Mouse (Mus musculus): ENCODE measurements at regions not wholly inside any gene's neighbourhood (a gene's known extent, or its start where the extent isn't known, plus 50 kb on each side); places are given as distances from the start of the nearest gene placed in this dataset.

DNA sequence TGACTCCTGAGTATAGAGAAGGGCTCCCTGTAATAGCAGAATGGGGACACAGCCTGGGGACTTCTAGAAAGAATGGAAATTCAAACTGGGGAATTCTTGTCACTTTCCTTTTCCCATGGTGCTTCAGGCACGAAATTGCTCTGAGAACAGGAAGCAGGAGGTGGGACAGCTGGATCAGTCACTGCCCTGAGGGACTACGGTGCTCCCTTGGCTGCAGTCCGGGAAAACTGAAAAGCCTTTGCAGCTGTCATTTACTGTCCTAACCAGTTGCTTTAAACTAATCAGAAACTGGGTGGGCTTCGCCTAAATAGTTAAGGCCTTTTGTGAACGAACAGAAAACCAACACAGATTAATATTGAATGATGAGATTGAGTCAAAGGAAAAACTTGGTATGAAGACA, 237.9 kb downstream of the Cbln4 start:
- no peak for ATAC-seq (replicated peaks; ENCODE audit: poor library complexity)

- ATAC-seq (replicated peaks; ENCODE audit: poor library complexity), result no peak
These were observed 242.6 kb downstream of the Cbln4 start for GRCm38 (mm10) chr2:171800511-171801268.

DNA sequence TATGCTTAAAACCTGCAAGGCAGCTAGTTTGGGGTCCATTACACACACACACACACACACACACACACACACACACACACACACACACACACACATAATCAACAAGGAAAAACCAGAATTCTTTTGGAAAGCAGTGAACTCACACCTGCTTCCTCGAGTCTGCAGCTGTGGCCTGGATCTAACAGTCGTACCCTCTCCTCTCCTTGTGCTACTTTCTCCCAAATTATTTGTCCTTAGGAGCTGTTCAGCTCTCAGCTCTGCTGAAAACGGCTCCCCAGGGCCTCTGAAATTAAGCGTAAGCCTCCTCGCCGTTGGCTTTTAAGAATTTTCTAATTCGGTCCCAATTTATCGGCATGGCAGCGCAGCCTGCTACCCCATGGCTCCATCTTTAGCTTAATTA, 243.9 kb downstream of the Cbln4 start:
- no peak for ATAC-seq (replicated peaks; ENCODE audit: poor library complexity)

GRCm38 (mm10) chr2:171790686-171791085, 252.6 kb downstream of the Cbln4 start:
- no peak for ATAC-seq (replicated peaks; ENCODE audit: poor library complexity)

GRCm38 (mm10) chr2:171766193-171766930, 276.9 kb downstream of the Cbln4 start:
- ATAC-seq (replicated peaks; ENCODE audit: poor library complexity), result no peak

DNA sequence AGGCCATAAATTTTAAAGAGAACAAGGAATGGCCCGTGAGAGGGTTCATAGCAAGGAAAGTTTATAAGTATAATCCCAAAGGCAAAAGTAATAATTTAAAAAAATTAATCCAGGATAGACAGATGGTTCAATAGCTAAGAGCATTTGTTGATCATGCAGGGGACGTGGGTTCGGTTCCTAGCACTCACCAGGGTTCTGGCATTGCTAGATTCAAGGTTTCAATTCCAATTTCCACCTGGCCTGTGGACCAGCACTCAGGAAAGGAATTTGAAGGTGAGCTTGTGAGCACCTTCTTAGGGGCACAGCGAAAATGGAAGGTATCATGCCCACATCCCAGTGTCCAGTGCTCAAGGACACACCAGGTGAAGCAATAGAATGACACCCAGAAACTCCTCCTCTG, 278.2 kb downstream of the Cbln4 start:
- ATAC-seq (replicated peaks; ENCODE audit: poor library complexity), result no peak

DNA sequence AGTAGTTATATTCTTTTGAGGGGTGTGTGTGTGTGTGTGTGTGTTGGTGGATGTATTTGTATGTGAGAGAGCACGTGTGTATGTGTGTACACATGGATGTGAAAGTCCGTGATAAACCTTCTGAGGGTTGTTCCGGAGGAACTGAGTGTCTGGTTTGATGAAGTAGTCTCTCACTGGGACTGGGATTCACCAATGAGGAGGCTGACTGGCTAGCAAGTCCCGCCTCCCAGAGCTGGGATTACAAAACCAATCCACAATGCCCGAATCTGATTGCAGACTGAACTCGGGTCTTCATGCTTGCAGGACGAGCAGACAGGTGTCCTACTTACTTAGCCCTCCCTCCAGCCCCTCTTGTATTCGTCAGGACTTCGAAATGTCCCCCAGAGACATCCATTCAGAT, 289.8 kb downstream of the Cbln4 start:
- ATAC-seq (replicated peaks; ENCODE audit: poor library complexity), result no peak

- no peak for ATAC-seq (replicated peaks; ENCODE audit: poor library complexity)
These were observed 296.1 kb downstream of the Cbln4 start for GRCm38 (mm10) chr2:171747162-171747561.

DNA sequence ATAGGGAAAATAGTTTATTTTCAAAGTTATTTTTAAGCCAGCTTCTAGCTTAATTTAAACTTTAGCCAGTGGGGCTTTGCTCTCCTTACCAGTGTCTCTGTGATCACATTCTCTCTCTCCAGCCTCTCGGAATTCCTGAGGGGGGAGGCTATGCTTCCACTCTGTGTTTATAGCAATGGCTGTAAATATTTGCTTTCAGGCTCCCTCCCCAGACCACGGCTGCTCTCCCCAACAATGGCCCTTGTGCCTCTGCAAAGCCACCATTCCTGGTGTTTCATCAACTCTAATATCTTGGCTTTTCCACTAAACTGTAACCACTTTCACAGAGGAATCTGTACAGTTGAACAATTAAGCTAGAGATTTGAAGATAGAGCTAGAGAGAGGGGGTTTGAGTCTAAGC, 300.2 kb downstream of the Cbln4 start:
- ATAC-seq (replicated peaks; ENCODE audit: poor library complexity), result no peak

DNA sequence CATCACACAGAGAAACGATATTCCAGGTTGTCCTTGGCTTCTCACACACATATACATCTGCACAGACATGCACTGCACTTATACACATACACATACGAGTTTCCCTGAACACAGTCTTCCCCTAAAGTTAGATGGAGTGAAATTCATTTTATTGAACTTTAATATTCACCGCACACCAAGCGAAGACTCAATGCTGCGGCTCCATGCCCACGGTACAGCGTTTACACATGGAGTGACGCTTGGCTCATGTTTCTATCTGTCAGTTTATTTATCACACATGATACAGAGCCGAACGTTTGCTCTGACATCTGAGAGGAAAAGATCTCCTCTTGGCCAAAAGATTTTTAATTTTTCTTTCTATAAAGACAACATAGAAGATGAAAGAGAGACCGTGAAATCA, 300.6 kb downstream of the Cbln4 start:
- ATAC-seq (replicated peaks; ENCODE audit: poor library complexity), result no peak

DNA sequence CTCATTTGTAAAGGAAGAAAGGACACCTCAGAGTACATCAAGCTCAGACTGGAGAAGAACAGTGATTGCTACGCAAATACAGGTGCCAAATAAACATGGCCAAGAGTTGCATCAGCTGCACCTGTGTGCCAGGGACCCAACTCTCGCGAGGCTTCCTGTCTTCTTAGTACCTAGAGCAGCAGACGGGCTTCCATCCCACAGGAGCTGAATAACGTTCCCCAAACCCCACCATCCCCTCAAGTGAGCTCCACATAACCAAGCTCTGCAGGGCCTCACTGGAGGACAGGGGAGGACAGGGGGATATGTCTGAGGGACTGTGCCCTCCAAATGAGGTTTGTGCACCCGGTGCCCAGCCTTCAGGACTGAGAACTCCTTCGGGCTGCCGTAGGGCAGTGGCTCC, 305.5 kb downstream of the Cbln4 start:
- ATAC-seq (replicated peaks; ENCODE audit: poor library complexity), result no peak

DNA sequence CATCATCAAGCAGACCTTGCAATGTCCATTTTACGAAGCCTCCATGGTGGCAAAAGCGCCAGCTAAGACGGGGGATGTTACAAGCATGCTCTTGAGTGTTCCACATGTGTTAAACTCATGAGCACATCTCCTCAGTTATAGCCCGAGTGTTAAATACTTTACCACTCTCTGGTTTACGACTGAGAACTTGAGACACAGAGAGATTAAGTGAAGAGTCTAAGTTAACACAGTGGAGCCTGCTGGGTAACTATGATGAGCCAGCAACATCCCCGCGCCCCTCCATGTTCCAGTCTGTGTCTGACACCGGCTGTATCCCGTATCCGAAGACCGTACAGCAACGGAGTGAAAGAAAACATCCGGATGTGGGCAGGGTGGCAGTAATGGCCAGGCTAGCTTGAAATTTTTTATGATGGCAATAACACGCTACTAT, 308.2 kb downstream of the Cbln4 start:
- ATAC-seq (replicated peaks; ENCODE audit: poor library complexity), result no peak

DNA sequence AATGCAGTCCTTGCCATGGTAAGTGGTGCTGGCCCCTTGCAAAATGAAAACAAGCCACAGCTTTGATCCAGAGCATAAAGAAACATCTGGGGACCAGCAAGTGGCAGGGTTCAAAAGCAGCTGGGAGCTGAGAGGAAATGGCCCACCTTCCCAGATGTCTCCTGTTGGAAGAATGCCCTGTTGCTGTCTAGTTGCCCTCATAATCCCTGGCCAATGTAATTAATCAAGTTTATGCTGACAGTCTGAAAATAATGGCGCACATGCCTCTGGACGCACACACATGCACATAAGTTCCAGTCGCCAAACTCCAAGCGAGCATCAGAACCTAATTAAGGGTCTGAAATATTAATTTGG, 308.7 kb downstream of the Cbln4 start:
- no peak for ATAC-seq (replicated peaks; ENCODE audit: poor library complexity)

DNA sequence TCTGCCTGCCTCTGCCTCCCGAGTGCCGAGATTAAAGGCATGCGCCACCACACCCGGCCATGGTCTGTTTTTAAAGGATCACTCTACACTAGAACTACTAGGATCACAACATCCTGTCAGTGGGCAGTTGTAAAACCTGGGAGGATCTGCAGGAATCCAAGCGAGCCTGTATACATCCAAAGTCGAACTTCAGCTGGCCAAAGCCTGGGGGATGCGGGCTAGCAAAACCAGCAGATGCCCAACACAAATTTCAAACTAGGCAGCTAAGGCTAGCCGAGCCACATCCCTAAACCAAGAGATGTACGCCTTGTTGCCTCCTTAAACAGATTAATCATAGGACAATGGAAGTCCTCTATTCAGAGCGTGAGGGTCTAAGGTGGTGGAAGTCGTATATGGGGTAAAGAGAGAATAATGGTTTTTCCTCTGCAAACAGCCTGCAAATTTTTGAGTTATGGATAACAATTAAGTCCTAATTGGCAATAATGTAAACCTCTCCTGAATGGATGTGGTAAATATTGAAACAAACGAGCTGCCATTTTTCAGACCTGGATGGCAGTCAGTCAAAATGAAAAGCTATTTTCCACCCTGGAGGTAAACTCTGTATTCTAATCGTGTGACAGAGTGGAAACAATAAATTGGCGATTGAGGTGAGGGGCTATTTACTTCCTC, 309.2 kb downstream of the Cbln4 start:
- ATAC-seq (replicated peaks; ENCODE audit: poor library complexity), result no peak

DNA sequence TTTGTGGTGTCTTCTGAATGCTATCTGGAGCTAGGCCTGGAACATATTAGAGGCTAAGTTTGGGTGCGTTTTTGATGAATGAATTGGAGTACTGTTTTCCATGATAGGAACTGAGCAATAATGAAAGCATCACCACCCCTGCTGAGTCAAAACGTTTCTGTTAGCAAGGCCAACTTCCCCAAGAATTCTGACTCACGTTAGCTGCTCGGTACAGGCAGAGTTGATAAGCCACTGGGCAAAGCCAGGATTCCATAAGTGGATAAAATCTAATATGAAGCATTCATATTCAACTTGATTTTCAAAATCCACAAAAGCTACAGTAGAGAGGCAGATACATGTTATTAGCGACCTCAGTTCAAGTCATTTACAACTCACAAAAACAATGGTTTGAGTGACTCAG, 324.0 kb downstream of the Cbln4 start:
- ATAC-seq (replicated peaks; ENCODE audit: poor library complexity), result no peak

- no peak for ATAC-seq (replicated peaks; ENCODE audit: poor library complexity)
These were observed 324.4 kb downstream of the Cbln4 start for GRCm38 (mm10) chr2:171718855-171719254.

- no peak for ATAC-seq (replicated peaks; ENCODE audit: poor library complexity)
These were observed 330.3 kb downstream of the Cbln4 start for GRCm38 (mm10) chr2:171712816-171713570.

- no peak for ATAC-seq (replicated peaks; ENCODE audit: poor library complexity)
These were observed 349.7 kb downstream of the Cbln4 start for GRCm38 (mm10) chr2:171693526-171693925.

- ATAC-seq (replicated peaks; ENCODE audit: poor library complexity), result no peak
These were observed 352.5 kb downstream of the Cbln4 start for GRCm38 (mm10) chr2:171690781-171691180.

DNA sequence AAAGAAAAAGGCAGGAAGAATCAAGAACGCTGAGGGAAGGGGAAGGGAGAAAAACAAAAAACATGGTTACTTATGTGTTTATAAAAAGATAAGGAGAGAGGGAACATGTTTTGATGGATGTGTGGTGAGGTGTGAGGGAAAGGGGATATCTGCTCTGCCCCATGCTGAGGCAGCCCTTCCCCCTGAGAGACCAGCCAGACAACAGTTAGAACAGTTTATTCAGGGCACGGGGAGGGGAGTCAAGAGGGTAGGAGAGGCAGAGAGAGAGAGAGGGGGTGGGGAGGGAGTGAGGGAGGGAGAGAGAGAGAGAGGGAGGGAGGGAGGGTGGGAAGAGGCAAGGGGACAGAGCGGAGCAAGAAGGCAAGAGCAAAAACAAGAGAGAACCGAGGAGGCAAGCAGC, 354.2 kb downstream of the Cbln4 start:
- no peak for ATAC-seq (replicated peaks; ENCODE audit: poor library complexity)

- no peak for ATAC-seq (replicated peaks; ENCODE audit: poor library complexity)
These were observed 365.3 kb downstream of the Cbln4 start for GRCm38 (mm10) chr2:171677998-171678397.
